Mouse (Mus musculus): Measurements from ENCODE around the gene Rbfox1. TPM values are rescaled to one million over a fixed set of nuclear protein-coding genes. Genes with fewer than 3 reads are reported as not detected.

Gene Rbfox1
- total RNA-seq, 2 experiments from 2014 or later, result 315 to 328 TPM

DNA sequence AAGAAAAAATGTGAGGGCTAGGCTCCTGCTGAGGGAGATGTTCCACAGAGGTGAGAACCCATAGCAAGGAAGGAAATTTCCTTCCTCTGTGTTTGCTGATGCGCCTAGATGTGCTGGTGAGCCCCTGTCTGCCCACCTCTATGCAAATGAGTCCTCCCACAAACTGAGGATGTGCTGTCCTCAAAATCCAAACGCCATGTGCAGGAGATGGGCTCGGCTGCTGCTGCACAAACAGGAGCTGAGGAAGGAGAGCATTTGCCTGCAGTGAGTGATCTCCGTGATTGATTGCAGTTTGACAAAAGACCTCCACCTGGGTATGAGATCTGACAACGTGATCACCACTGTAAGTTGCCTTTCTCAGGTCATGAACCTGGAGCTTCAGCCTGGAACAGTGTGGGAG lies 1308.4 kb downstream of the Rbfox1 start:
- peak; percentile 53 to 59 for DNase-seq (ENCODE audit: low spot score in 2 of 2)
- intact Hi-C loops (cut with DNase I), result no loop called here

DNA sequence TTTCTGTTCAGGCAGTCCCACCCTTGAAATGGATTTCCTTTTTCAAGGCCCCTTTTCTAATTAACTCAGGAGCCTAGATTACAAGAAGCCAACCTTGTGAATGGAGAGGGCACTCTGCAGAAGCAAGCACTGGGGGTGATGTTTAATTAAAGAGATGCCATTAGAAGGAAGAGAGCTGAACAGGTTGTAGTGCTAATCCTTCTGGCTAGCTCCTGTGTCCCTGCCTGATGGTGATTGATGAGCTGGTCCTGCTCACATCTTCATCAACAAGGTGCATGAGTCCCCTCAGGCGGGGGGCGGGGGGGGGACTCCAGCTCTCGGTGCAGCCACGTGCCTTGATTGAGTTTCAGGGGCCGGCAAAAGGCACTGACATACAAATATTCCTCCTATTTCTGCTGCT lies 1312.8 kb downstream of the Rbfox1 start:
- no peak for DNase-seq (ENCODE audit: low spot score in 2 of 2)
- intact Hi-C loops (cut with DNase I), result no loop called here

DNA sequence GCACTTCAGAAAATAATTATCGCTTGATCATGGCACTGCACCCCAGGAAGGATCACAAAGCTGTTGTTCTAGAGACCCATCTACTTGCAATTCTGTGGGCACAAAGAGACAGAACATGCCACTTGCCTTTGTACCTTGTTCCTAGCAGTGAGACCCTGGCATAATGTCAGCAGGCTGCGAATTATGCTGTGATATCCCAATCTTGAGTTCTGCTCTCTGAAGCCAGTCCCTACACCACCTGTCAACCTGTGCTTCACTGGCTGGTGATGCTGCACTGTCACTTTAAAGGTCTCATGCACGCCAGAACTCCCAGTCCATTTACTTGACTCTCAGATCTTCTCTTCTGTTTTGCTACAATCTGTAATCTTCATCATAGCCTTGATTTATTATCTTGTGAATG lies 1315.1 kb downstream of the Rbfox1 start:
- no peak for DNase-seq (ENCODE audit: low spot score in 2 of 2)
- intact Hi-C loops (cut with DNase I), result no loop called here

DNA sequence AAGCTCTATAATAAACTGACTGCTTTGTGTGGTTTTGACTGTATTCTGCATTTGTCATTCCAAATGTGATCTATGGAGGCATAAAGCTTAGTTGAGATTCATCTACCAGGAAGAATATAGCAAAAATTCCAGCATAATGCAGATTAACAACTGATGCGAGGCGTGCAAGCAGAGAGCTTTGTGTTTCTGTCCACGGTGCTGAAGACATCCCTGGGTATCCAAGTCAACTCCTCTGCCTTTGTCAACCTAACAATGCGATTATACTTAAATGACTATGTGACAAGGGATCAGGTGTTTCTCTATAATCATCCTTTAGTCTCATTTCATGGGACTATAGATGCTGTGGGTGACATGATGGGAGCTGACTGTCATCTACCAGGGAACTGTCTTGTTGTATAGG lies 1316.7 kb downstream of the Rbfox1 start:
- no peak for DNase-seq (ENCODE audit: low spot score in 2 of 2)

DNA sequence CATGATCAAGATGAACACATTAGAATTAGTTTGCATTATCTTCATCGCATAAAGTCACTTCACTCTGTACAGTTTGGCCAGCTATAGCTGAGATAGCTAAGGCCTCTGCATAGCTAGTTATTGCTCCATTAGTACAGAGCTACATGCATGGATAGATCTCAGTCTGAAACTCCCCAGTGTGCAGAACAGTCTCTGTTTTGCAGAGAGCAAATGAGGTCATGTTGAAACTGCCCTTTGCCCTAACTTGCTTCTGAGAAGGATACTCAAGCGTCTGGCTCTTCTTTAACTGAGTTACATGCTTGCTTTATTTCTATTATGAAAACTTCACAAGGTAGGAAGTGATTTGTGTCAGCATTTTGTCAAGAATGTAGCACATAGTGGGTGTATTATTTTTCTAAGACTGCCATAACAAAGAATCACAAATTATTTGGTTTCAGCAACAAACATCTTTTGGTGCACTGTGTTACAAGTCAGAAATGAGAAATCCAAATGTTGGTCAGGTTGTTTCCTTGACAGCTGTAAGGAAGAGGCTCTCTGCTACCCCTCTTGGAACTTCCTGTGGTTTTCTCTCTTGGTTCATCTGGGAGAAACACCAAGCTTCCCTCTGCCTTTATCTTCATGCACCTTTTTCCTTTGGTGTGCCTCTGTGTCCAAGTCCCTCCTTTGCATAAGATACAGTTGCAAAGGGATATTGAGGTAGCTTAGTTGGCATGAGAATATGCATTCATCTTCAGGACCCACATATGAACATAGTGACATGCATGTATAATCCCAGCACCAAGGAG lies 1321.2 kb downstream of the Rbfox1 start:
- no peak for DNase-seq (ENCODE audit: low spot score in 2 of 2)
- intact Hi-C loops (cut with DNase I), result no loop called here

More for the DNA sequence above, 1316.7 kb downstream of the Rbfox1 start:
- intact Hi-C loops (cut with DNase I), result no loop called here

GRCm38 (mm10) chr16:7207599-7207998 lies 1322.4 kb downstream of the Rbfox1 start:
- peak in 1 of 2 experiments; percentile 51 for DNase-seq (ENCODE audit: low spot score in 2 of 2)
- intact Hi-C loops (cut with DNase I), result no loop called here

DNA sequence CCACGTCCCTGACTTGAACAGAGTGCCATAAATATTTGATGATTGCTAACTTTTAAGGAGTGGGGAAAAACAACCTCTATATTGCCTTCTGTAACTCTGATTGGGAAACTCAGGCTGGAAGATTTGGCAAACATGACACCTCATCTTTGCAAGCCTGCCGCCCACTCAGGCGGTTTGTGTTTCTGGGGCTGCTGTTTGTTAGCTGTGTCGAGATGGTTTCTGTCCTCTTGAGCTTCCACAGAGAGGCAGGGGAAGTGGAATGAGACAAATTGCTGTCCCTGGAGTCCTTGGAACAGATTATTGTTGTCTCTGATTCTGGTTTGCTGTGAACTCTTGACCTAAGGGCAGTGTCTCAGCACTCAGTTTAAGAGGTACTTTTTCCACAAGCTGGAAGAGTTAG lies 1327.6 kb downstream of the Rbfox1 start:
- DNase-seq (ENCODE audit: low spot score in 2 of 2), result no peak
- intact Hi-C loops (cut with DNase I), result no loop called here

- intact Hi-C loops (cut with DNase I), result no loop called here
- DNase-seq (ENCODE audit: low spot score in 2 of 2), result no peak
Observed at GRCm38 (mm10) chr16:7223265-7223664, 1338.1 kb downstream of the Rbfox1 start.

GRCm38 (mm10) chr16:7226000-7226399 lies 1340.8 kb downstream of the Rbfox1 start:
- intact Hi-C loops (cut with DNase I), result no loop called here
- no peak for DNase-seq (ENCODE audit: low spot score in 2 of 2)

DNA sequence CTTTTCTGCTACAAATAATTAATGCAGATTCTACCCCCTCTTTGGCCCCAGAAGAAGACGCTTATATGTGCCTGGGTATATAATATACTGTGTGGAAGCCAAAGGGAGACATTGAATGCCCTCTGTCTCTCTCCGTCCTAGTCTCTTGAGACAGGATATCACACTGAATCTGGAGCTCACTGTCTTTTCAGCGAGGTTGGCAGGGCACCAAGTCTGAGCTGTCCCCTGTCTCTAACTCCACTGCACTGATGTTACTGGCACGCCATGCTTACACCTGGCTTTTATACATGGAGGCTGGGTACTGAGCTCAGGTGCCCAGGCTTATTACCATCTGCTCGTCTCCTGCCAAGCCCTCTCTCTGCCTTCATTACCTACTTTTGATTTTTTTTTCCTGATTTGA lies 1343.1 kb downstream of the Rbfox1 start:
- DNase-seq (ENCODE audit: low spot score in 2 of 2), result no peak
- intact Hi-C loops (cut with DNase I), result no loop called here

DNA sequence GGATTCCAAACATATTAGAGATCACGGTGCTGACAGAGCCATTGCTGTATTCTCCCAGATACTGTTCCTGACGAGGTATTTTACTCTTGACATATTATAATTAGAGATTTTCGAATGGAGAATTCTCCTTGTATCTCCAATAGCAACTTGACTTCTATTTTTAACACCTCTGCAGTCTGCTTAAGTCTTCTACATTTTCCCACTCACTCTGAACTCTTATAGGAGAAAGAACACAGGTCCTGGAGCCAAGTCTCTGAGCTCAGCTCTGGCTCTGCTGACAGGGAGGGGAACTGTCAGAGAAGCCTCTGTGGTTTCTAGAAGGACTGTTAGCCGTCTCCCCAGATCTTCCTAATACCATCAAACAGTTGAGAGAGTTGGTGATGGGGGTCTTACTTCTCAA lies 1344.1 kb downstream of the Rbfox1 start:
- no peak for DNase-seq (ENCODE audit: low spot score in 2 of 2)

GRCm38 (mm10) chr16:7241627-7242026 lies 1356.5 kb downstream of the Rbfox1 start:
- no peak for DNase-seq (ENCODE audit: low spot score in 2 of 2)
- intact Hi-C loops (cut with DNase I), result no loop called here

More for the DNA sequence above, 1344.1 kb downstream of the Rbfox1 start:
- intact Hi-C loops (cut with DNase I), result no loop called here

DNA sequence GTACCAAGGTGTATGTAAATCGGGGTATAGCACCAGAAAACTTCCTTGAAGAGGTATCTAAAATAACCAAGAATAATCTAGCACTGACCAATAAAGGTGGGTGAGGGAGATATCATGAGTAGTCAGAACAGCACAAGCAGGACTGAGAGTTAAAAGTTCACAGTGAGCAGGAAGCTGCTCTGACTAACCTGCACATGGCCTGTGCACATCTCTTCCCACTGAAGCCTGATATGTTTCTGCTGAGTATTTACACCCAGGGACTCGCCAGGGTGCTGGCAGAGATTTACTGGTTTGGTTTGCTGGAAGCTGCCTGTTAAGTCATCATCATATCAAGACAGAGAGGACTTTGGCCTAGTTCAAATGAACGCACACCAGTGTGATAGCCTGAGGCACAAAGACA lies 1357.3 kb downstream of the Rbfox1 start:
- no peak for DNase-seq (ENCODE audit: low spot score in 2 of 2)
- intact Hi-C loops (cut with DNase I), result no loop called here

DNA sequence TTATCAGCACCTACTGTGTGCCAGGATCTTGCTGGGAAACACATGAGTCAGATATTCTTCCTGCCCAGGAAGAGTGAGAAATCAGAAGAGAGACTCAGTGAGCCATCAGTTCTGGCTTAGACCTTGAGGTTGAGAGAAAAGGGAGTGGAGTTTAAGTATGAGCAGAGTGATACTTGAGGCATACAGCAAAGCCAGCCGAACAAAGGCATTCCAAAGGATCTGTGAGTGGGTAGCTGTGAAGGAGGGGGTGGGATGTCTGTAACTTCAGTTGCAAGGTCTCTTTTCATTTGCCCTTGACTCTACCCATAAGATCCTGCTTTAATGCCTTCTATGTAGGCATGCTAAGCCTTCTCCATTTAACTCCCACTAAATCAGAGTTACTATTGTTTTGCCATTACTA lies 1359.2 kb downstream of the Rbfox1 start:
- intact Hi-C loops (cut with DNase I), result no loop called here
- no peak for DNase-seq (ENCODE audit: low spot score in 2 of 2)

DNA sequence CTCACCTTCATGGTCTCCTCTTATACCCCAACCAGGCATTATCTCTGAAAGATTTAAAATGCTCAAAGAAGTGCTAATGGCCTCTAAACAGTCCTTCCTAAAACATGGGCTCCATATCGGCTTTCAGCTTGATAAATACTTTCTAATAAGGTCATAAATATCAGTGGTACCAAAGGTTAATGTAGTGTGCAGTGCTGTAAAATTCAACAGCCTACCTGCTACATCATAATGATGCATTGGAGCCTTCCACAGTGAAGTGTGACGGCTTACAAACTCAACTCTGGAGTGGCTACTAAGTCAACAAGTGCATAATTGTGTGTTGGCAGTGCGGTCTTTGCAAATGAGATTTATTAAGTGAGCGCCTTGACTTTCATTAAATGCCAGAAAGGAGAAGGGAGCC lies 1366.5 kb downstream of the Rbfox1 start:
- no peak for DNase-seq (ENCODE audit: low spot score in 2 of 2)
- intact Hi-C loops (cut with DNase I), result no loop called here

GRCm38 (mm10) chr16:7257366-7257765 lies 1372.2 kb downstream of the Rbfox1 start:
- intact Hi-C loops (cut with DNase I), result no loop called here
- peak; percentile 39 to 43 for DNase-seq (ENCODE audit: low spot score in 2 of 2)

- intact Hi-C loops (cut with DNase I), result no loop called here
- DNase-seq (ENCODE audit: low spot score in 2 of 2), result peak in 1 of 2 experiments; percentile 20
Observed at GRCm38 (mm10) chr16:7263261-7263660, 1378.1 kb downstream of the Rbfox1 start.

DNA sequence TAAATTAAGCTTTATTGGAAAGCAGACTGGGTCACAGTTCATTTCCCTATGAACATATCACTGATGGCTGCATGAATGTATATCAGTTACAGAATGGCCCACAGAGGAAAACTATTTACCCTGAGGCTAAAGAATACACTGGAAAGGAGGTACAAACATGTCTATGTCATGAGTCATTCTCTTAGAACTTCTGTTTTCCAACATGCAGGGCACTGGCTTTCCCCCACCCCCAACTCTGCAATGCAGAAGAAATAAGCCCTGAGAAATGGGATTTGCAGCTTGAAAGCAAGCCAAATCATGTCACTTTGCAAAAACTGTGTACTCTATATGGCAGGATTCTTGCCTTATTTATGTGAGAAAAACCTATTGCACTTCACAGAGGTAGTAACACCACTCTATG lies 1380.6 kb downstream of the Rbfox1 start:
- peak in 1 of 2 experiments; percentile 35 for DNase-seq (ENCODE audit: low spot score in 2 of 2)
- intact Hi-C loops (cut with DNase I), result no loop called here

GRCm38 (mm10) chr16:7275501-7275900 lies 1390.3 kb downstream of the Rbfox1 start:
- peak in 1 of 2 experiments; percentile 30 for DNase-seq (ENCODE audit: low spot score in 2 of 2)

GRCm38 (mm10) chr16:7275901-7276300 lies 1390.7 kb downstream of the Rbfox1 start:
- no peak for DNase-seq (ENCODE audit: low spot score in 2 of 2)
- intact Hi-C loops (cut with DNase I), result loop anchor here (10.0 kb wide), 1 partner anchor 231 kb away; no protein-coding TSS in a partner anchor

More at GRCm38 (mm10) chr16:7275501-7275900, 1390.3 kb downstream of the Rbfox1 start:
- intact Hi-C loops (cut with DNase I), result loop anchor here (10.0 kb wide), 1 partner anchor 231 kb away; no protein-coding TSS in a partner anchor

GRCm38 (mm10) chr16:7279544-7279943 lies 1394.4 kb downstream of the Rbfox1 start:
- peak; percentile 59 to 69 for DNase-seq (ENCODE audit: low spot score in 2 of 2)
- intact Hi-C loops (cut with DNase I), result loop anchor here (10.0 kb wide), 1 partner anchor 235 kb away; no protein-coding TSS in a partner anchor

Measured in left cerebral cortex, postnatal 14 days (tissue).